Mouse (Mus musculus): ENCODE results near the gene Hcn1. TPM values are rescaled to one million over a fixed set of nuclear protein-coding genes. Genes with fewer than 3 reads are reported as not detected.

Hcn1 gene
- 0.01 TPM in 2 replicates for polyA plus RNA-seq (2012; rRNA removed; ENCODE audit: low replicate concordance)

GRCm38 (mm10) chr13:117602181-117602580 lies at the start of gene Hcn1:
Gene Hcn1 (plus strand): TSS chr13:117602320.

